Mouse (Mus musculus) lung, postnatal 0 days (tissue): ENCODE data around the gene Gucd1.

Source experiments
- CTCF ChIP-seq: IDR thresholded peaks from 2 replicates; pipeline ENCODE4 v1.5.1; 2016; ENCODE audit warnings: antibody characterized with exemption, mild to moderate bottlenecking
- EP300 ChIP-seq: IDR thresholded peaks from 2 replicates; pipeline ENCODE4 v1.6.1; 2016; ENCODE audit warnings: antibody characterized with exemption, mild to moderate bottlenecking, control low read depth

- TF ChIP-seq CTCF = no peak
- no peak for TF ChIP-seq EP300
These were observed 1.6 kb downstream of the Gucd1 start for GRCm38 (mm10) chr10:75516038-75516723.
